Mouse (Mus musculus) heart, embryonic 13.5 days (tissue): ENCODE results near the gene Arl14ep. TPM values are rescaled to one million over a fixed set of nuclear protein-coding genes. Genes with fewer than 3 reads are reported as not detected.

Source experiments
- ATAC-seq: fragments of 200-750 bp; cut with Nextera tagmentation; 2 replicates; pipeline ENCODE4 v1.8.0; 2017; ENCODE audit warnings: moderate TSS enrichment; ENCODE audit not compliant: insufficient number of reproducible peaks, low FRiP score, low TSS enrichment; ENCODE audit errors: extremely low read depth
- H3K27ac ChIP-seq: fragments of 300-500 bp; sonication (generic); replicated peaks from 2 replicates; pipeline ENCODE4 v1.5.1; 2015; ENCODE audit warnings: moderate library complexity, mild to moderate bottlenecking, inconsistent platforms
- H3K27me3 ChIP-seq: fragments of 300-500 bp; sonication (generic); replicated peaks from 2 replicates; pipeline ENCODE4 v1.6.1; 2015; ENCODE audit warnings: mild to moderate bottlenecking, inconsistent platforms
- H3K36me3 ChIP-seq: fragments of 300-500 bp; sonication (generic); 2 replicates; pipeline ENCODE4 v1.6.1; 2015; ENCODE audit warnings: mild to moderate bottlenecking, inconsistent platforms
- H3K4me1 ChIP-seq: fragments of 300-500 bp; sonication (generic); 2 replicates; pipeline ENCODE4 v1.6.1; 2015; ENCODE audit warnings: inconsistent platforms
- H3K4me2 ChIP-seq: fragments of 300-500 bp; sonication (generic); 2 replicates; pipeline ENCODE4 v1.6.1; 2015; ENCODE audit warnings: inconsistent platforms, mild to moderate bottlenecking, moderate library complexity
- H3K4me3 ChIP-seq: fragments of 300-500 bp; sonication (generic); 2 replicates; pipeline ENCODE4 v1.5.1; 2015; ENCODE audit warnings: moderate library complexity, mild to moderate bottlenecking, inconsistent platforms
- H3K9ac ChIP-seq: fragments of 300-500 bp; sonication (generic); 2 replicates; pipeline ENCODE4 v1.6.1; 2015; ENCODE audit warnings: inconsistent platforms, mild to moderate bottlenecking, moderate library complexity
- H3K9me3 ChIP-seq: fragments of 300-500 bp; sonication (generic); 2 replicates; pipeline ENCODE4 v1.6.1; 2016; ENCODE audit warnings: inconsistent platforms
- WGBS: fragments of 180-500 bp; shearing (Covaris S2); methylation state at CpG from one replicate; pipeline ENCODE4 v1.1.7; 2015; ENCODE audit warnings: mixed read lengths; 5-methylcytosine and 5-hydroxymethylcytosine counted together
- polyA plus RNA-seq: library from polyadenylated mRNA; unstranded; fragments of >200 nt; fragmentation: Nextera tagmentation; extraction: Ambion mirVana; gene quantifications from 2 replicates; pipeline ENCODE4 v1.2.1, GENCODE M21; 2015

Gene Arl14ep
- polyA plus RNA-seq, 1 experiment from 2014 or later: 23.1 TPM

- Histone ChIP-seq H3K4me2 (no peak overlapping the region), H3K9me3 (no peaks in the 10 kb centered on the region), H3K27me3 (no peaks in the 10 kb centered on the region), H3K4me1 (peaks cover 4% of the 10 kb centered on the region; the same call in 1 of the 2 replicates), H3K9ac (no peak overlapping the region), H3K27ac (no peak overlapping the region), H3K4me3 (no peak overlapping the region), H3K36me3 (no peaks in the 10 kb centered on the region)
- no peak for ATAC-seq
- 69% methylated on average over 6 of the region's 6 CpGs for WGBS
Measured at GRCm38 (mm10) chr2:106954975-106955374, 19.2 kb downstream of the Arl14ep start.

GRCm38 (mm10) chr2:106942451-106942850 is 31.8 kb downstream of the Arl14ep start:
- Histone ChIP-seq H3K27ac (no peak overlapping the region), H3K9me3 (no peaks in the 10 kb centered on the region), H3K4me1 (no peaks in the 10 kb centered on the region), H3K4me2 (no peak overlapping the region), H3K36me3 (no peaks in the 10 kb centered on the region), H3K4me3 (no peak overlapping the region), H3K9ac (no peak overlapping the region), H3K27me3 (no peaks in the 10 kb centered on the region)
- 73% methylated on average over 1 of the region's 1 CpGs for WGBS
- no peak for ATAC-seq

GRCm38 (mm10) chr2:106935681-106936080 is 38.5 kb downstream of the Arl14ep start:
- Histone ChIP-seq H3K27ac (no peak overlapping the region), H3K4me2 (no peak overlapping the region), H3K36me3 (no peaks in the 10 kb centered on the region), H3K9me3 (no peaks in the 10 kb centered on the region), H3K4me3 (no peak overlapping the region), H3K4me1 (0 out of 2 replicates have a peak, but pooled peaks cover 2% of the 10 kb centered on the region), H3K27me3 (no peaks in the 10 kb centered on the region), H3K9ac (no peak overlapping the region)
- ATAC-seq: no peak
- WGBS: 72% methylated on average over 2 of the region's 2 CpGs

- 82% methylated on average over 3 of the region's 3 CpGs for WGBS
- no peak overlapping the region for H3K4me2 ChIP-seq
- H3K4me1 ChIP-seq: 0 out of 2 replicates have a peak, but pooled peaks cover 6% of the 10 kb centered on the region
- no peak overlapping the region for H3K4me3 ChIP-seq
- H3K9me3 ChIP-seq: no peaks in the 10 kb centered on the region
- H3K36me3 ChIP-seq: no peaks in the 10 kb centered on the region
- H3K27me3 ChIP-seq: no peaks in the 10 kb centered on the region
- H3K27ac ChIP-seq: no peak overlapping the region
- H3K9ac ChIP-seq: no peak overlapping the region
- ATAC-seq: no peak
Measured at GRCm38 (mm10) chr2:106929906-106930305, 44.3 kb downstream of the Arl14ep start.

Other genes starting within 250 kb of the Arl14ep start
- gene Fshb, start 85.2 kb upstream of the Arl14ep start, polyA plus RNA-seq: not detected in 2 replicates